Mouse (Mus musculus) fibroblast of lung, adult 2 months (primary cell): ENCODE measurements around the gene Tnf.

Experiments used
- DNase-seq: peaks from one replicate; pipeline ENCODE4 v3.0.0-alpha.2; 2011; ENCODE audit warnings: low read depth

Tnf gene

GRCm38 (mm10) chr17:35201787-35202186, at the start of gene Tnf:
TSS of gene Tnf (minus strand) at chr17:35202007.
- no peak for DNase-seq

- DNase-seq: no peak
Observed at GRCm38 (mm10) chr17:35251162-35251719, 49.4 kb upstream of the Tnf start.

- no peak for DNase-seq
Observed at GRCm38 (mm10) chr17:35250348-35251120, 48.7 kb upstream of the Tnf start.

GRCm38 (mm10) chr17:35249451-35250197, 47.8 kb upstream of the Tnf start:
- DNase-seq: no peak

- no peak for DNase-seq
Observed at GRCm38 (mm10) chr17:35248986-35249385, 47.2 kb upstream of the Tnf start.

- DNase-seq: no peak
Observed at GRCm38 (mm10) chr17:35247144-35247543, 45.3 kb upstream of the Tnf start.

GRCm38 (mm10) chr17:35245731-35246623, 44.2 kb upstream of the Tnf start:
- no peak for DNase-seq

GRCm38 (mm10) chr17:35244999-35245398, 43.2 kb upstream of the Tnf start:
- no peak for DNase-seq

GRCm38 (mm10) chr17:35243086-35243485, 41.3 kb upstream of the Tnf start:
- no peak for DNase-seq

- DNase-seq: peak; percentile 36
Observed at GRCm38 (mm10) chr17:35242015-35242941, 40.5 kb upstream of the Tnf start.

- peak; percentile 90 for DNase-seq
Observed at GRCm38 (mm10) chr17:35241305-35242014, 39.7 kb upstream of the Tnf start, which contains the start of gene Ddx39b. TSS of gene Ddx39b (plus strand) at chr17:35241746.

- DNase-seq: no peak
Observed at GRCm38 (mm10) chr17:35240384-35241304, 38.8 kb upstream of the Tnf start.

- DNase-seq: no peak
Observed at GRCm38 (mm10) chr17:35239700-35240099, 37.9 kb upstream of the Tnf start.

- no peak for DNase-seq
Observed at GRCm38 (mm10) chr17:35237504-35237903, 35.7 kb upstream of the Tnf start.

- no peak for DNase-seq
Observed at GRCm38 (mm10) chr17:35236996-35237395, 35.2 kb upstream of the Tnf start.

- DNase-seq: peak; percentile 71
Observed at GRCm38 (mm10) chr17:35236390-35236746, 34.6 kb upstream of the Tnf start.

GRCm38 (mm10) chr17:35235614-35236389, 34.0 kb upstream of the Tnf start, which contains the start of gene Nfkbil1:
TSS of gene Nfkbil1 (minus strand) at chr17:35235792.
- peak; percentile 85 for DNase-seq

- DNase-seq: no peak
Observed at GRCm38 (mm10) chr17:35234903-35235302, 33.1 kb upstream of the Tnf start.
